Mouse (Mus musculus): ENCODE measurements around the gene Mdm4.
A peak's percentile ranks its signal among the peaks of the same experiment; 100 is the strongest.
"Not testable (repeated sequence)": the region's sequence is repeated elsewhere in the genome, so short reads cannot be mapped to it uniquely, and the experiment has no call there.

The Mdm4 gene

DNA sequence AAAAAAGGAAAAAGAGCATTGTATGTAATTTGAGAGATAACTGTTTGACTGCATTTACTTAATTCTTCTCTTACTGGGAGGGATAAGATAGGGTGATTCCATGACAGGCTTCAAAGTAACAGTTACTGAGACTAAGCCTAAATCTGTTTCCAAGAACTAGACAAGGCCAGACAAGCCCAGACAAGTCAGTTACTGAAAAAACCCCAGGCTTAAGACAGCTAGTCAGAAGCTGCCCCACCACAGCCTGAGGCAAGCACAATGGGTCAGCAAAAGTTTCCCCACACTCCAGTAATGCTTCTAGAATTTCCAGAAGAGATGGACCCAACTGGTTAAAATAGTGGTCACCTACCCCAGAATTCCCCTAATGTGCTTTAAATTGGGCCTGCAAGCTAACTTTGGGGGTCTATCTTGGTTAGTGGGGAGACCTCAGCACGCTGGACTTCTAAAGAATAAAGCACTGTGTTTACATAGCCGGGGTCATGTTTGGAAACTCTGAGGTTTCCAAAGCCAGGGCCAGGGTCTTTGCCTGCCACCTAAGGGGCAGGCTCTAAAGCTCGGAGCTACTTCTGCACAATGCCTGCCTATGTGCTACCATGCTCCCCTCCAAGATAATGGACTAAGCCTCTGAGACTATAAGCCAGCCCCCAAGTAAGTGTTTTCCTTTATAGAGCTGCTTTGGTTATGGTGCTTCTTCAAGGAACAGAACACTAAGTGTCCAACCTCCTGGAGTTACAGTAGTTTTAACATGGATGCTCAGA lies 10.0 kb downstream of the Mdm4 start:
- DNase-seq (ENCODE audit: low spot score) = no peak

DNA sequence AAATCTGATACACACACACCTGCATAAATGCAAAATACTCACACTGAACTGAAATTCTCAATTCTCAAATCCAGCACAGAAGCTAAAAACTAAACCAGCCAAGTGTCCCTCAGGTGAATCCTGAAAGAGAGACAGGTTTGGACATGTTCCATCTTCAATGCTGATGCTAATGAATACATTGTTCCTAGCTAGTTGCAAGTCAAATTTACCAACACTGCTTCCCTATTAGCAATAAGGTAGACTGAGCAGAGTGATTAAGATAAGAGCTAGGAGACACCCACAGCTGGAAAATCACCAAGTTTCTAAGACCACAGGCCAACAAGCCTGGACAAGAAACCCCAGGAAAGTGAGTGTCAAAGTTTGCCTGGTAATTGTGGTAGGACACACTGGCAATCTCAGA lies 11.0 kb downstream of the Mdm4 start:
- no peak for DNase-seq (ENCODE audit: low spot score)

DNA sequence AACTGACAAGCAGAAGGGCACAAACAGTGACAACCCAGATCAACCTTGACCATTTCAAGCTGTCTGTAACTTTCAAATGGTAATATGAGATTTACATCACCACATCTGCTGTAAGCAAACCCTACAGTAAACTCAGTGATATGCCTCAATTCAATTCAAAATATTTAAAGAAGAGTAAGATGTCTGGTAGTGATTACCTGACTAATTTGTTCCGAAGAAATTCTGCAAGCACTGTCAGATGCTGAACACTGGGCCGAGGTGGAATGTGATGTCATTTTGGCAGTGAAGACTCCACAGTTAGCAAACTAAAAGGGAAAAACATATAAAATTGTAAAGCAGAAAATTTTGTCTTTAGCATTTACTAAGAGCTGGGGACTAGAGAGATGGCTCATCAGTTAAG lies 11.8 kb downstream of the Mdm4 start:
- DNase-seq (ENCODE audit: low spot score) = no peak

DNA sequence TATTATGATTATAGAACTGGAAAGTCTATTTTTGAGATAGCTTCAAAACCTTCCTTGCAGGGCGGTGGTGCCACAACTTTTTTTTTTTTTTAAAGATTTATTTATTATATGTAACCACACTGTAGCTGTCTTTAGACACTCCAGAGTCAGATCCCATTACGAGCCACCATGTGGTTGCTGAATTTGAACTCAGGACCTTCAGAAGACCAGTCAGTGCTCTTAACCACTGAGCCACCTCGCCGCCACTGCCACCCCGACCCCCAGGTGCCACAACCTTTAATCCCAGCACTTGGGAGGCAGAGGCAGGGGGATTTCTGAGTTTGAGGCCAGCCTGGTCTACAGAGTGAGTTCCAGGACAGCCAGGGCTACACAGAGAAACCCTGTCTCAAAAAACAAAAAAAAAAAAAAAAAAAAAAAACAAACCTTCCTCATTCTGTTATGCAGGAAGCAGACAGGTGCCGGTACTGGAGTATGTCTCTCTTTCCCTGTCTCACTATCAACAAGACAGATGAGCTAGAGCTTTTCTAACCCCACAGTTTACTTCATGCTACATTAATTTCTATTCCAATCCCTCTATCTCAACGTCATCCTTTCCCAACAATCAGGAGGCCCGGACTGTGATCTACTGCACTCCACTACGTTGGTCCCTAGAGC lies 13.5 kb downstream of the Mdm4 start:
- no peak for DNase-seq (ENCODE audit: low spot score)

DNA sequence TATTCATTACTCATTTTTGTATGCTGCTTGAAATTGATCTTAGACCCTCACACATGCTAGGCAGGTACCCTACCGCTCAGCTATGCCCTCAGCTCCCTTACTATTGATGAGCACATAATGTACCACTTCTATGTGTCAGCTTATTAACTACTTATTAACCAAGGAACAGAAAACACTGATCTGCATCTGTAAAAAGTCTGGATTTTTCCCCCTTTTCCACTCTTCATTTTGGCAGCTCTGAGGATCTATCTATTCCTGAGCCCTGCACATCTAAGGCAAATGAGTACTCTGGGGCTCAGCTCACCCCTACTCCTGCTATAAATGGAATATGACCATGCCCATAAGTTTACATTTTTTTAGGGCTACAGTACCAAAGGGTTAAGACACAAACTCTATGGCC lies 16.2 kb downstream of the Mdm4 start:
- no peak for DNase-seq (ENCODE audit: low spot score)

DNA sequence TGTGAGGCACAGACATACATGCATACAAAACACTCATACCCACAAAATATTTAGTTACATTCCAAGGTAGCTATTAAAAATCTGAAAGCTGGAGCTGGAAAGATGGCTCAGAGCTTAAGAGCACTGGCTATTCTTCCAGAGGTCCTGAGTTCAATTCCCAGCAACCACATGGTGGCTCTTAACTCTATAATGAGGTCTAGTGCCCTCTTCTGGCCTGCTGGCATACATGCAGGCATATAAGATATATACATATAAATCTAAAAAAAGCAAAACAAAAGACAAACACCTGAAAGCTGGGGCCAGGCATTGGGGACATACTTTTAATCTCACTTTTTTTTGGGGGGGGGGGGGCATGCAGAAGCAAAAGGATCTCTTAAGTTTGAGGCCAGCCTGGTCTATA lies 17.0 kb downstream of the Mdm4 start:
- no peak for DNase-seq (ENCODE audit: low spot score)

DNA sequence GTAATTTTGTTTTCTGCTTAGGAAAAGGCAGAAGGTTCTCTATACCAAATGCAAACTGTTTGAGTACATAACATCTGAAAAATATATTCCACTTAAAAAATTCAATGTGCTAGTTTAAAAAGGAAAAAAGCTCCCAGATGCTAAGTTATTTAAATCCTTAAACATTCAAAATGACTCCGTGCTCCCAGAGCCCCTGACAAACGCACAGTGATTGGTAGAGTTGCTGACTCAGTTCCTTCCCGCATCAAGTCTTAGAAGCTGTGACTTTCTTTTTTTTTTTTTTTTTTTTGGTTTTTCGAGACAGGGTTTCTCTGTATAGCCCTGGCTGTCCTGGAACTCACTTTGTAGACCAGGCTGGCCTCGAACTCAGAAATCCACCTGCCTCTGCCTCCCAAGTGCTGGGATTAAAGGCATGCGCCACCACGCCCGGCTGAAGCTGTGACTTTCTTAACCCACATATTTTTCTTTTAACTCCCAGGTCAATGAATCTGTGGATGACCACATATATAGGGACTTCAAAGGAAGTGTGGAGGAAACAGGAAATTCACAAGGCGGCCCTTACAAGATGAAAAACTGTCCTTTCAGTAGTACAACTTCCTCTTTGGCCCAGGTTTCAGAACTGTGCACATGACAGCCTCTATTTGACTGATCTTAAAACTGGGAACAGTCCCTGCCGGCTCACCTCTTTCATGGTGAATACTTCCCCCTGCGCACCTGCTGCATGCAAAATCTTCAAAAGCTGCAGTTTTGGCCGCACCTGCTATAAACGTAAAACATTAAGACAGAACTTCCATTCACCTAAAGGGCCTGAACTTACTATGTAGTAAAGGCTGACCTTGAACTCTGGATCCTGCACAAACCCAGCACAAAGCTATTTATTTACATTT lies 18.2 kb downstream of the Mdm4 start:
- DNase-seq (ENCODE audit: low spot score) = no peak

DNA sequence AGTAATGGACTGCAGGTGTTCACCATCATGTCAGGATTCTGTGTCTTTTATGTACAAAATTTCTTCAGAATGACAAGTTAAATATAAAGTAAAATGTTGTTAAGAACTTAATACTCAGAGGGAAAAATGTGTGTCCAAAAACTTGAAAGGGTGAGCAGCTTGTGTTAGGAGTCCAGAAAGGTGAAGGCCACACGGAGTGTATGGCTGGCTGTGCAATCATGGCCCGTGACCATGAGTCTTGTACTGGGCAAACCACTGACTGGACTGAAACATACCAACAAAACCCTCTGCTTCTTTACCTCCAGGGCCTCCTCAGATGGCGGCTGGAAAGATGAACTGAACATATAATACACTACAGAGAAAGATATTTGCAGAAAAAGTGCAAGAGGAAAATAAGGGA lies 23.8 kb downstream of the Mdm4 start:
- DNase-seq (ENCODE audit: low spot score) = no peak

DNA sequence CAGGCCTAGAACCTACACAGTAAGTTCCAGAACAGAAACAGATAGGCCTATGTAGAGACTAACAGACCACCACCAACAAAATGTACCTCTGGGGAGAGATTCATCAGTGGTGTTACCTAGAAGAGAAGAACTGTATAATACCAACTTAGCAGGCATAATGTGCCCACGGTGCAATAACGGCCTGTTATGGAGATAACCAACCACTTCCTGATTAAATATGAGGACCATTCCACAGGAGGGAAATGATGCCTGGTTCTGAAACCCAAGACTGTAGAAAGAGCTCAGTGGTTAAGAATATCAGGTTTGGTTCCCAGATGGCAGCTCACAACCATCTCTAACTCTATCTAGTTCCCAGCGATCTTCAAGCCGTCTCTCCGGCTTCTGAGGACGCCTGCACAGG lies 30.0 kb downstream of the Mdm4 start:
- DNase-seq (ENCODE audit: low spot score) = no peak

DNA sequence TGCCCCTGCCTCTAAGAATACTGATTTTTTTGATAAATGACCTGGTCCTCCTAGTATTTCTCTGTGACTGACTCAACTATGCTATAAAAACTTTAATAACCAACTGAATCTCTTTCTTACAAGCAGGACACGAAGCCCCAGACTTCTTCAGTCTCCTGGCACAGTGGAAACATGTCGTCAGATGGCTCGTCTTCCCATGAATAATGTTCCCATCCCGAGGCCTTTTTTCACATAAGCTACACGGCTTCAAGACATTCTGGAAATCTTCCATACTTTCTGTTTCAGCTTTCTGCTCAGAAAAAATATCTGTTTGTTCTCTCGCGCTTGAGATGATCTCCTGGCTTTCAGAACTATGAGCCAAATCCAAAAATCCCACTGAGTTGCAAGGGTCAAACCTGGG lies 38.8 kb downstream of the Mdm4 start:
- DNase-seq (ENCODE audit: low spot score) = no peak

DNA sequence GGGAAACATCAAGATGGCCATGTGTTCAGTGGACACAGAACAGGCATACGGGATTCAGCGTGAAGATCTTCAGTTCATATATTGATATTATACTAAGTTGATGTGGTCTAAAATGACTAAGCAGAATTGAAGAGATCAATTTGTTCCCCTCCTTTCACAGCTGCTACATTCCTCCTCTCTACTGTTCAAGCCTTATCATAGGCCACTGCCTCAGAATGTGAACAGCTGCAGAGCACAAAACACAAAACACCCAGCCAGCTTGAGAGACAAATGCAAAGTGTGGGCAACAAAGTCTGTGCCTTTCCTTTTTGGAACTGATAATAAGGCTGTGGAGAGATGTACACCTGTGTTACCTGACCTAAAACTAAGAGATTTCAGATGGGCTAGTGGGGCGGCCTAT lies 39.6 kb downstream of the Mdm4 start:
- DNase-seq (ENCODE audit: low spot score) = no peak

DNA sequence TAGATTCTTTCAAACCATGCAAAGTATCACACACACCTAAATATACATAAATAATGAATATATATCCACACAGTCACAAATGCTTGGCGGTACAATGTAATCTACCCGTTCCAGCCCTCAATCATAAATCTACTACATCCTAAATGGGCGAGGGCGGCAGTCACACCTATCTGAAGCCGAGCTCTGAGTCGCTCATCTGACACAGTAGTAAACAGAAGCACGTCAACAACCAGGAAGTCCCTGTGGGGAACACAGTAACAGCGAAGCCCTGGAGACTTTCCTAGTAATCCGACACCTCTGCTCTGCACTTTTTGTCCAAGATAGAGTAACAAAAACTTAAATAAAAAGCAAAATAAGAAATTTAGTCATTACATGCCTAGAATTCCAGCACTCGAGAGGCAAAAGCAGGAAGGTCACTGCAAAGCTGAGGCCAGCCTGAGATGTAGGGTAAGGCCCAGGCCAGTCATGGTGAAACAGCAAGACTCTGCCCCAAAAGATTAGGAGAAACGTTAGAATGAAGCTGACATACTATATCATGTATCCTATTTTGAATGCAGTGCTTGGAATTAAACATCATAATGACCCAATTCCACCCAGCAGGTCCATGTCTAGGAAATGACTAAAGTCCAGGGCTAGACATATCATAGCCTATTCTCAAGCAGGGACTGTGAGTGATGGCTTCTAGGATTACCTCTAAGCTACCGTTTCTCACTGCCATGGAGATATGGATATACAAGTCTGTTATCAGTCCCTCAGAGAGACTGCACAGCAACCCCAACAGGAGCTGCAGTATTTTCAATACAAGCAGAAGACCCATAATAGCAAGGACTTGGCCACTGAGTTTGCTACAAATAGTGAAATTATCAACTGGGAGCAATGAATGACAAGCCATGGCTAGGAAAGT lies 41.6 kb downstream of the Mdm4 start:
- DNase-seq (ENCODE audit: low spot score) = not testable (repeated sequence)

DNA sequence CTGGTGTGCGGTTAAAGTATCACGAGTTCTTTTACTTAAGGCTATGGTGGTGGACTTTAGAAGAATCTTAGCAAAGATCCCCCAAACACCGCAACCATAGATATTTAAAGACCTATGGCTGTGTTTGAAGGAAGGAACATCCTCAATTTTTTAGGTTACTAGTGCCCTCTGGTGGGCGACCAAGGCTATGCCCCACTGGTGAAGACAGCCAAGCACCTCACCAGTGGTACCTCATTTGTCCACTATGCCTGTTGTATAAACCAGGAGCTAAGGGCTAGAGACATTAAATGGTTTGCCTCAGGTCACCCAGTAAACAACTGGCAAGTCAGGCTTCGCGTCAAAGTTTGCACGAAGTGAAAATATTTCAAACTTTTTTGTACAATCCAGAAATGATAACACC lies 47.6 kb downstream of the Mdm4 start:
- peak; percentile 39 for DNase-seq (ENCODE audit: low spot score)

DNA sequence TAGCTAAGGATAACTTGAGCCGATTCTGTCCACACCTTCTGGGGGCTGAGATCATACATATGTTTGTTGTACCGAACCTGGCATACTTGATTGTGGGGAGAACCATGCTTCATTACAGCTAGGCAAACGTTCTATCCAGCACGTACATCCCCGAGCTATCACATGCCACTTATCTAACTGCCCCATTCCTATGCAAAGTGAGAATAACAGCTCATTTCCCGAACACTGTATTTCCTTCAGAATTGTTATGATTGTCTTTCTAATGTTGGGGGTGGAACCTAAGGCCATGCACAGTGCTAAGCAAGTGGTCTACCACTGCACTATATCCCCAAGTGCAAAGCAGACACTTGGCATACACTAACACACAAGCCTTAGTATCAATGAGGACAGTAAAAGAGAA lies 49.1 kb downstream of the Mdm4 start:
- DNase-seq (ENCODE audit: low spot score) = no peak

DNA sequence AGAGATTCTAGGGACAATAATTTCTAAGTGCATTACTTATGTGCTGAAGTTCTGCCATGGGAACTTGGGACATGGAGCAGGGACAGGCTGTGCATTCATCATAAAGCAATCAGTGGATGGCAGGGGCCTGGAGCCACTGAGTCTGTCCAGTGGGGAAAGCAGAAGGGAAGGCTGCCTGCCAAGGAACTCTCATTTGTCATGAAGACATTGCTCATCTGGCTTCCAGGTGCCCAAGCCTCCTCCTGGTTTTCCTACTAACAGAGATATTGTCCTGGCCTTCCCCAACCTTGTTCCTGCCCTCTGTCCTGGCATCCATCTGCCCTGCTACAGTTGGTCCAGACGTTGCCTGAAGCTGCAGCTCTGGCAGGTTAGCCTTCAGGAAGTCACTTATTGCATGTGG lies 53.0 kb downstream of the Mdm4 start:
- DNase-seq (ENCODE audit: low spot score) = no peak

DNA sequence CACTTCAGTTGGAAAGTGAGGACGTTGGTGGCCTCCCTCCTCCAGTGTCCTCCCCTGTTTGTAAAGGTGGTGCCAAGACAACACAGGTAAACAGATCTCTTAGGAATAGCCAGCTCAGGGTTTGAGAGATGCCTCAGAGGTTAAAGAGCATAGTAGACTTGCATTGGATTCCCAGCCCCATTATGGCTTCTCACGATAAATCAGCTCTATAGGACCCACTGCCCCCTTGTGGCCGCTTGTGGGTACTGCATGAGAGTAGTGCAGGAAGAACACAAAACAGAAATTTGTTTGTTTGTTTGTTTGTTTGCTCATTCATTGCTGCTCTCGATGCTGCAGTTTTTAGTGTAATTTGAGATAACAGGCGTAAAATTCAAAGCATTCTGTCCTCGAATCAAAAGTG lies 61.7 kb downstream of the Mdm4 start:
- DNase-seq (ENCODE audit: low spot score) = peak; percentile 45

DNA sequence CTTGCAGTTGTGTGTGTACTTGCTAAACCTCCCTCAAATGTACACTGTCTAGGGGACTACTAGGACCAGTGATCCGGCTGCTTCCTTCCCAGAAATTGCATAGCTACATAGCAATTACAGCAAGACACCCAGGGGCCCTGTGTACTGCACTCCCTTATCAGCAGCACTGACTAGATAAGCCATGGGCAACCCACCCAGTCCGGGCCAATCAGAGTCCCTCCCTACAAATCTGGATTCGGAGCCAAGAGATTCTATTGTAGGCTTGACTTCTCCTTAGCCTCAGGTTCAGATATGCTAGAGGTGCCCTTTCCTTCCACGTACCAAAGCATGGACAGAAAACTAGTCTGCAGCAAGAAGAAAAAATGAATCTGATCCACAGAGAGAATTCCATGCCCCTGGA lies 65.7 kb downstream of the Mdm4 start:
- DNase-seq (ENCODE audit: low spot score) = no peak

DNA sequence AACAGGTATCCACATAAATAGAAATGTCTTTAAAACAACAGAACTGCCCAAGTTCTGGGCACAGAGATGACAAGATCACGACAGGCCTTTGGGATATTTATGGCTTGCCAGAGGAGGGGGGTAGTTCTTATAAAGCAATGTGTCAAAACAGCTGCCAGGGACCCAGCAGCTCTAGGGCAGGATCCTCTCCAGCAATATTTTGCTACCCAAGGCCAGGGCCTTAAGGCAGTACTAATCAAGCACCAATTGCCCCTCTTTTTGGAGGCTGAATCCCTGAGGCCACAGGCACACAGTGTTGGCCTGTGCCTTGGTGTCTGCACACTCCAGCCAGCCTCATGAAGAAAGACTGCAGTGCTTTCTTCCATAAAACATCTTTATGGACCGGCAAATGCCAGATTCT lies 66.3 kb downstream of the Mdm4 start:
- DNase-seq (ENCODE audit: low spot score) = no peak

DNA sequence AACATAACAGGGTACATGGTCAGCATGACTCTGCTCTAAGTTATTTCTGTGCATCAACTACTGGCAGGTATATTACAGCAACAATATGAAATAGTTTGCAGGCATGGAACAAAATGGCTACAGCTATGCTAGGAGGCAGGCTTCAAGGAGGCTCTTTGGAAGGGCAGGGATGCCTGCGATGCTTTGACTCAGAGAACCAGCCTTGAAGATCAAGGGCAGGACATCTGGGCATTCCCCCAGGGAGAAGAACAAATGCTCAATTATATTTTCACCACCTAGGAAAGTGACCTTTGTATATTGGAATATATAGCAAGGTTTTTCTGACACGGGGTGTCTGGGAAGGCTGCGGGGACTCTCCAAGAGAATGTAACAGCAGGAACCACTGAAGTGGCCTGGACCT lies 68.6 kb downstream of the Mdm4 start:
- DNase-seq (ENCODE audit: low spot score) = no peak

DNA sequence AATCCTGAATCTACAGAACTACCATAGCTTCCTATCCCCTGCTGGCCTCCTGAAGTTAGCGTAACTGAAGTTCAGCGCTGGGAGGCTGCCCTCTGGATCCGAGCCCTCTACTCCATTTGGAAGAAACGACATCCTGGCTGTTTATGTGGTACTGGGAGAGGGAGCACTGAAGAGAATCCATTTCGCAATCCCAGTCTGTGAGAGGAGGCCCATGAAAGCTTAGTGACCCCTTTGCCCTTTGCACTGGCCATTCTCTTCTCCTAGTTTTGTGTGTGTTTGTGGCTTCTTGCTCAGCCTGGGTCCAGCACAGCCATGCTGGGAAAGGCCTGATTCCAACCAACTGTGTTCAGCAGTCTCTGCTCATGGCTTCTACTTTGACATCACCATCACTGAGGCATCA lies 73.6 kb downstream of the Mdm4 start:
- no peak for DNase-seq (ENCODE audit: low spot score)

DNA sequence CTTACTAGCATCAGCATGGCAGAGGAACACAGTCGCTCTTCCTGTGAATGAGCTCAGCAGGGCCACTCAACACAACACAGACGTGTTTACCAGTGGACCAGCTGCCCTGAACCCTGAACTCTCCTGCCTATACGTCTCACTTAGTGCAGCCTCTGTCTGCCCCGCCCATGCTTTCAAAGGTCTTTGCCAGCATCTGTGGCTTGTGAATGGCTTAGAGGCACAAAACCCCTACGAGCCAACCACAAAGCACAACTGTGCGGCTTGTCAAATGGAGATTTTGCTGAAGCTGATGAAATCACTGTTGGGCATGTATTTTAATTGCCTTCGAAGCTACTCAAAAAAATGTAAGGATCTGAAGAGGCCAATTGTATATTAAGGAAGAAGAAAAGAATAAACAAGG lies 82.5 kb downstream of the Mdm4 start:
- DNase-seq (ENCODE audit: low spot score) = no peak

DNA sequence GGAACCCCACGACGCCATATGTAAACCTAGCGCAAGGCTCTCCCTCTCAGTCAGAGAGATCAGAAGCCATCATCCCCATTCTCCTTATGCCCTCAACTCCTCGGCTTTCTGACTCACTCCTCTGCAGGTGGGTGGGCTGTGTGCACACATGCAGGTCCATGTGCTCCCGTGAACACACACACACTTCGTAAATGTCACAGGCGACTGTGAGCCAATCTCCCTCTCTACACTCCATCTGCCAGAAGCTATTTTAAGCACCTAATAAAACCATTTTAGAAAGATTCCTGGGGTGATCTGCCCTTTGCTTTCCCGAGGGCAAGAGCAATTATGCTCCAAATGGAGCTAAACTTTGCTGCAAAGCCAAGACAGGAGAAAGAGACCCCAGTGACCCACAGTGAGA lies 84.5 kb downstream of the Mdm4 start:
- DNase-seq (ENCODE audit: low spot score) = no peak

All from ovary, postnatal 36 days (tissue).